Mouse (Mus musculus) limb, embryonic 11.5 days (tissue): ENCODE results near the gene Rflnb. TPM values are rescaled to one million over a fixed set of nuclear protein-coding genes. Genes with fewer than 3 reads are reported as not detected.

Experiments
- ATAC-seq: fragments of 200-750 bp; cut with Nextera tagmentation; 2 replicates; pipeline ENCODE4 v1.8.0; 2017; ENCODE audit warnings: low read depth; ENCODE audit not compliant: insufficient number of reproducible peaks, low FRiP score, low TSS enrichment
- DNase-seq: peaks from one replicate; pipeline ENCODE4 v3.0.0-alpha.2; 2015; ENCODE audit warnings: low spot score
- H3K27ac ChIP-seq: fragments of 300-500 bp; sonication (generic); replicated peaks from 2 replicates; pipeline ENCODE4 v1.5.1; 2014; ENCODE audit warnings: low read depth, mild to moderate bottlenecking, low read length
- H3K27me3 ChIP-seq: fragments of 300-500 bp; sonication (generic); 2 replicates; pipeline ENCODE4 v1.6.1; 2014; ENCODE audit warnings: mild to moderate bottlenecking, low read length, mixed read lengths; ENCODE audit not compliant: control insufficient read depth, insufficient read depth
- H3K36me3 ChIP-seq: fragments of 300-500 bp; sonication (generic); 2 replicates; pipeline ENCODE4 v1.6.1; 2014; ENCODE audit warnings: mild to moderate bottlenecking, low read length, moderate library complexity, mixed read lengths; ENCODE audit not compliant: control insufficient read depth, insufficient read depth
- H3K4me1 ChIP-seq: fragments of 300-500 bp; sonication (generic); 2 replicates; pipeline ENCODE4 v1.6.1; 2014; ENCODE audit warnings: low read length, mixed read lengths; ENCODE audit not compliant: control insufficient read depth, insufficient read depth
- H3K4me2 ChIP-seq: fragments of 300-500 bp; sonication (generic); 2 replicates; pipeline ENCODE4 v1.6.1; 2014; ENCODE audit warnings: low read depth, mild to moderate bottlenecking, moderate library complexity; ENCODE audit not compliant: severe bottlenecking
- H3K4me3 ChIP-seq: fragments of 300-500 bp; sonication (generic); 2 replicates; pipeline ENCODE4 v1.5.1; 2014; ENCODE audit warnings: low read depth, low read length
- H3K9ac ChIP-seq: fragments of 300-500 bp; sonication (generic); 2 replicates; pipeline ENCODE4 v1.6.1; 2014; ENCODE audit warnings: mild to moderate bottlenecking, low read length
- H3K9me3 ChIP-seq: fragments of 300-500 bp; sonication (generic); 2 replicates; pipeline ENCODE4 v1.6.1; 2016; ENCODE audit warnings: low read length; ENCODE audit not compliant: control insufficient read depth
- WGBS: fragments of 180-500 bp; shearing (Covaris S2); extraction: QIAGEN DNeasy Blood & Tissue Kit; methylation state at CpG from one replicate; pipeline ENCODE4 v1.1.7; 2014; 5-methylcytosine and 5-hydroxymethylcytosine counted together
- polyA plus RNA-seq: library from polyadenylated mRNA; unstranded; fragments of >200 nt; fragmentation: Nextera tagmentation; extraction: Ambion mirVana; gene quantifications from 2 replicates; pipeline ENCODE4 v1.2.1, GENCODE M21; 2014

Gene Rflnb
- polyA plus RNA-seq: 35.6 and 47.4 TPM in 2 replicates

- Histone ChIP-seq H3K27me3 (no peaks in the 10 kb centered on the region), H3K36me3 (no peaks in the 10 kb centered on the region), H3K27ac (peak within 1 kb of the TSS; percentile 48), H3K4me2 (peak within 1 kb of the TSS; percentile 91), H3K4me3 (peak within 1 kb of the TSS; percentile 63), H3K4me1 (peaks cover 16% of the 10 kb centered on the region; the same call in 1 of the 2 replicates), H3K9ac (peak within 1 kb of the TSS; percentile 65), H3K9me3 (no peaks in the 10 kb centered on the region)
- ATAC-seq: peak; percentile 88
- WGBS: under 1% methylated on average over 70 of the region's 112 CpGs
- DNase-seq: peak; percentile 93
Observed at GRCm38 (mm10) chr11:76027139-76028071, at the start of gene Rflnb. Rflnb (minus strand) TSS chr11:76027782.

GRCm38 (mm10) chr11:76077341-76077740, 49.8 kb upstream of the Rflnb start:
- H3K4me1 ChIP-seq: peaks cover 9% of the 10 kb centered on the region; the same call in 1 of the 2 replicates
- no peak for ATAC-seq
- H3K36me3 ChIP-seq: peaks cover 6% of the 10 kb centered on the region; the same call in 1 of the 2 replicates
- H3K9ac ChIP-seq: no peak overlapping the region
- H3K4me2 ChIP-seq: no peak overlapping the region
- H3K9me3 ChIP-seq: no peaks in the 10 kb centered on the region
- DNase-seq: no peak
- H3K27ac ChIP-seq: no peak overlapping the region
- 87% methylated on average over 6 of the region's 6 CpGs for WGBS
- H3K27me3 ChIP-seq: no peaks in the 10 kb centered on the region
- H3K4me3 ChIP-seq: no peak overlapping the region

GRCm38 (mm10) chr11:76074296-76075093, 46.9 kb upstream of the Rflnb start:
- Histone ChIP-seq H3K4me2 (no peak overlapping the region), H3K9me3 (no peaks in the 10 kb centered on the region), H3K4me3 (no peak overlapping the region), H3K27me3 (no peaks in the 10 kb centered on the region), H3K36me3 (no peaks in the 10 kb centered on the region; the same call in 1 of the 2 replicates), H3K27ac (no peak overlapping the region), H3K4me1 (peaks cover 4% of the 10 kb centered on the region; the same call in 1 of the 2 replicates), H3K9ac (no peak overlapping the region)
- WGBS: 60% methylated on average over 11 of the region's 11 CpGs
- DNase-seq (peak; percentile 41), ATAC-seq (no peak; the same call in 1 of the 2 replicates)

- 89% methylated on average over 6 of the region's 6 CpGs for WGBS
- no peak overlapping the region for H3K4me3 ChIP-seq
- DNase-seq: no peak
- no peak overlapping the region for H3K4me2 ChIP-seq
- peaks cover 4% of the 10 kb centered on the region; the same call in 1 of the 2 replicates for H3K4me1 ChIP-seq
- H3K27me3 ChIP-seq: no peaks in the 10 kb centered on the region
- no peak overlapping the region for H3K27ac ChIP-seq
- H3K36me3 ChIP-seq: no peaks in the 10 kb centered on the region; the same call in 1 of the 2 replicates
- H3K9me3 ChIP-seq: no peaks in the 10 kb centered on the region
- H3K9ac ChIP-seq: no peak overlapping the region
- no peak for ATAC-seq
Observed at GRCm38 (mm10) chr11:76069816-76070215, 42.2 kb upstream of the Rflnb start.

- Histone ChIP-seq H3K4me3 (no peak overlapping the region), H3K4me2 (no peak overlapping the region), H3K27ac (no peak overlapping the region), H3K36me3 (no peaks in the 10 kb centered on the region; the same call in 1 of the 2 replicates), H3K9ac (no peak overlapping the region), H3K4me1 (no peaks in the 10 kb centered on the region), H3K9me3 (no peaks in the 10 kb centered on the region), H3K27me3 (no peaks in the 10 kb centered on the region)
- DNase-seq (no peak), ATAC-seq (no peak)
- 83% methylated on average over 15 of the region's 15 CpGs for WGBS
Observed at GRCm38 (mm10) chr11:76066563-76067156, 39.1 kb upstream of the Rflnb start.

GRCm38 (mm10) chr11:76065521-76066095, 38.0 kb upstream of the Rflnb start:
- Histone ChIP-seq H3K9ac (no peak overlapping the region), H3K36me3 (no peaks in the 10 kb centered on the region), H3K27ac (no peak overlapping the region), H3K4me3 (no peak overlapping the region), H3K4me1 (peaks cover 4% of the 10 kb centered on the region; the same call in 1 of the 2 replicates), H3K9me3 (no peaks in the 10 kb centered on the region), H3K4me2 (no peak overlapping the region), H3K27me3 (no peaks in the 10 kb centered on the region)
- 77% methylated on average over 9 of the region's 9 CpGs for whole genome bisulfite sequencing
- ATAC-seq: no peak
- no peak for DNase-seq

GRCm38 (mm10) chr11:76064411-76064810, 36.8 kb upstream of the Rflnb start:
- Histone ChIP-seq H3K4me2 (no peak overlapping the region), H3K27me3 (no peaks in the 10 kb centered on the region), H3K9me3 (no peaks in the 10 kb centered on the region), H3K4me3 (no peak overlapping the region), H3K4me1 (peaks cover 16% of the 10 kb centered on the region), H3K27ac (no peak overlapping the region), H3K36me3 (no peaks in the 10 kb centered on the region), H3K9ac (no peak overlapping the region)
- ATAC-seq (no peak), DNase-seq (no peak)
- WGBS: 87% methylated on average over 7 of the region's 7 CpGs
